Mouse (Mus musculus): ENCODE data around the gene Pou3f1. TPM values are rescaled to one million over a fixed set of nuclear protein-coding genes. Genes with fewer than 3 reads are reported as not detected.

Pou3f1 gene
- polyA plus RNA-seq, 1 experiment, result 12.8 TPM

- Histone ChIP-seq H3K27ac (ENCODE audit: insufficient read depth, low read length) (no peak within 1 kb of the TSS), H3K27me3 (ENCODE audit: control insufficient read depth, insufficient read depth, low read length, poor library complexity, severe bottlenecking) (no peaks in the 10 kb centered on the region), H3K9me3 (replicated peaks; ENCODE audit: control insufficient read depth, insufficient read depth, low read length, poor library complexity, severe bottlenecking) (no peaks in the 10 kb centered on the region), H3K9ac (ENCODE audit: low read depth, poor library complexity, severe bottlenecking) (peak within 1 kb of the TSS; percentile 58), H3K36me3 (ENCODE audit: control insufficient read depth, insufficient read depth, low read length, poor library complexity, severe bottlenecking) (no peaks in the 10 kb centered on the region), H3K4me1 (ENCODE audit: control insufficient read depth, insufficient read depth, low read length) (no peaks in the 10 kb centered on the region), H3K4me3 (ENCODE audit: low read depth, low read length) (peak within 1 kb of the TSS; percentile 94)
- TF ChIP-seq EP300 (IDR thresholded peaks at IDR 0.05; ENCODE audit: insufficient read depth, low read depth, low read length), result no peak
- no peak for TF ChIP-seq CTCF (IDR thresholded peaks at IDR 0.05; ENCODE audit: low read depth, low read length)
- TF ChIP-seq POLR2A (IDR thresholded peaks at IDR 0.05; ENCODE audit: insufficient read depth, low read length), result no peak
Observed at GRCm38 (mm10) chr4:124693135-124693894, 36.7 kb downstream of the Pou3f1 start, which contains the start of gene Utp11. TSS of gene Utp11 (minus strand) at chr4:124693600.

DNA sequence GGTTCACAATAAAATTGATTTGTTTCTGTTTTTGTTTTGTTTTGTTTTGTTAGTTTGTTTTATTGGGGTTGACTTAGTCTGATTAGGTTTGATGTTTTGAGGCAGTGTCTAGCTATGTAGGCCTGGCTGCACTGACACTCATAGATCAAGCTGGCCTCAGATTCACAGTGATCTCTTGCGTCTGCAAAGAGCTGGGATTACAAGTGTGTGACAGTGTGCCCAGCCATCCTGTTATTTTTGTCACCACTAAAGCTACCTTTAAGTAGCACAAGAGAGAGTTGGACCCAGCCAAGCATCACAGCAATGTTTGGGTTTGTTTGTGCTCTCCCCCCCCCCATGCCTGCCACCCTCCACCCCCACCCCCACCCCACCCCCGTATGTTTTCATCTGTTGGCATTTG, 38.0 kb downstream of the Pou3f1 start:
- Histone ChIP-seq H3K27me3 (ENCODE audit: control insufficient read depth, insufficient read depth, low read length, poor library complexity, severe bottlenecking) (no peaks in the 10 kb centered on the region), H3K36me3 (ENCODE audit: control insufficient read depth, insufficient read depth, low read length, poor library complexity, severe bottlenecking) (no peaks in the 10 kb centered on the region), H3K9me3 (replicated peaks; ENCODE audit: control insufficient read depth, insufficient read depth, low read length, poor library complexity, severe bottlenecking) (no peaks in the 10 kb centered on the region), H3K4me3 (ENCODE audit: low read depth, low read length) (no peak overlapping the region), H3K4me1 (ENCODE audit: control insufficient read depth, insufficient read depth, low read length) (peaks cover 1% of the 10 kb centered on the region), H3K27ac (ENCODE audit: insufficient read depth, low read length) (no peak overlapping the region), H3K9ac (ENCODE audit: low read depth, poor library complexity, severe bottlenecking) (no peak overlapping the region)
- TF ChIP-seq POLR2A (IDR thresholded peaks at IDR 0.05; ENCODE audit: insufficient read depth, low read length) (no peak), EP300 (IDR thresholded peaks at IDR 0.05; ENCODE audit: insufficient read depth, low read depth, low read length) (no peak), CTCF (IDR thresholded peaks at IDR 0.05; ENCODE audit: low read depth, low read length) (no peak)

DNA sequence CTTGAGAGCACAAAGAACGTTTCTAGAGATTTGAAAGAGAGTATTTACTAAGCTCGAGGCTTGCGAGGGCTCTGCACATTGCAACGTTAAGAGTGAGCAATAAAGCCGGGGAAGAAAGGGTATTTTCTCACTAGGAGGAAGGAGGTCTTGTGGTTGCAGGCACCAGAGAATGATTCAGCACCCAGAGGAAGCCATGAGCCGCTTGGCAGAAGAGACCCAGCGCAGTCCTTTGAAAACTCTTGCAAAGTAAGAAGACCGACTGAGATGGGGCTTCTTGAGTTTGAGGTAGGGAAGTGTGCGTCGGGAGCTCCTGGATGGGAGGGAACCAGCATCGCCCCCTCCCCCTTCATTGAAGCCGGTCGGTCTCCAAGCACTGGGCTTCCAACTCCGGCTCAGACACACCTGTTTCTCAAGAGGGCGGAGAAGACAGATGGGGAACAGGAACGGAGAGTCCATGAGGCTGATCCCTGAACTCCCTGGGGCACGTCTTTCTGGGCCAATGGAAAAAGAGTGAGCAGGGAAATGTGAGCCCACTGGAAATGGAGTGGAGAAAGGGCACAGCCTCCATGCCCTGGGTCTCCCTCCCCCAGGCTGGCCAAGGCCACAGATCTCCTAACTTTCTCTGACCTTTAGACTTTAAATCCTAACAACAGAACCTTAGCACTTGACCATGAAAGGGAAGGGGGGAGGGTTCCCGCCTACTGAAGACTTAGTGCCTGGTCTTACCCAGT, 39.3 kb downstream of the Pou3f1 start:
- no peaks in the 10 kb centered on the region for H3K9me3 ChIP-seq (replicated peaks; ENCODE audit: control insufficient read depth, insufficient read depth, low read length, poor library complexity, severe bottlenecking)
- H3K9ac ChIP-seq (ENCODE audit: low read depth, poor library complexity, severe bottlenecking), result peak overlapping the region; percentile 56
- H3K4me3 ChIP-seq (ENCODE audit: low read depth, low read length), result peak overlapping the region; percentile 17
- TF ChIP-seq POLR2A (IDR thresholded peaks at IDR 0.05; ENCODE audit: insufficient read depth, low read length), result no peak
- no peak for TF ChIP-seq EP300 (IDR thresholded peaks at IDR 0.05; ENCODE audit: insufficient read depth, low read depth, low read length)
- no peak for TF ChIP-seq CTCF (IDR thresholded peaks at IDR 0.05; ENCODE audit: low read depth, low read length)
- H3K36me3 ChIP-seq (ENCODE audit: control insufficient read depth, insufficient read depth, low read length, poor library complexity, severe bottlenecking), result no peaks in the 10 kb centered on the region
- H3K4me1 ChIP-seq (ENCODE audit: control insufficient read depth, insufficient read depth, low read length), result peaks cover 4% of the 10 kb centered on the region
- H3K27me3 ChIP-seq (ENCODE audit: control insufficient read depth, insufficient read depth, low read length, poor library complexity, severe bottlenecking), result no peaks in the 10 kb centered on the region
- H3K27ac ChIP-seq (ENCODE audit: insufficient read depth, low read length), result peak overlapping the region; percentile 18; the same call in 1 of the 2 replicates

- no peaks in the 10 kb centered on the region for H3K27me3 ChIP-seq (ENCODE audit: control insufficient read depth, insufficient read depth, low read length, poor library complexity, severe bottlenecking)
- H3K4me1 ChIP-seq (ENCODE audit: control insufficient read depth, insufficient read depth, low read length), result peaks cover 10% of the 10 kb centered on the region
- TF ChIP-seq EP300 (IDR thresholded peaks at IDR 0.05; ENCODE audit: insufficient read depth, low read depth, low read length), result no peak
- no peak for TF ChIP-seq CTCF (IDR thresholded peaks at IDR 0.05; ENCODE audit: low read depth, low read length)
- no peak for TF ChIP-seq POLR2A (IDR thresholded peaks at IDR 0.05; ENCODE audit: insufficient read depth, low read length)
- peak overlapping the region; percentile 7; the same call in 1 of the 2 replicates for H3K9ac ChIP-seq (ENCODE audit: low read depth, poor library complexity, severe bottlenecking)
- 0 out of 2 replicates have a peak overlapping the region, but pooled peaks have one; percentile 80 for H3K4me3 ChIP-seq (ENCODE audit: low read depth, low read length)
- peak overlapping the region; percentile 28; the same call in 1 of the 2 replicates for H3K27ac ChIP-seq (ENCODE audit: insufficient read depth, low read length)
- no peaks in the 10 kb centered on the region for H3K36me3 ChIP-seq (ENCODE audit: control insufficient read depth, insufficient read depth, low read length, poor library complexity, severe bottlenecking)
- no peaks in the 10 kb centered on the region for H3K9me3 ChIP-seq (replicated peaks; ENCODE audit: control insufficient read depth, insufficient read depth, low read length, poor library complexity, severe bottlenecking)
Observed at GRCm38 (mm10) chr4:124699791-124700190, 43.2 kb downstream of the Pou3f1 start.

DNA sequence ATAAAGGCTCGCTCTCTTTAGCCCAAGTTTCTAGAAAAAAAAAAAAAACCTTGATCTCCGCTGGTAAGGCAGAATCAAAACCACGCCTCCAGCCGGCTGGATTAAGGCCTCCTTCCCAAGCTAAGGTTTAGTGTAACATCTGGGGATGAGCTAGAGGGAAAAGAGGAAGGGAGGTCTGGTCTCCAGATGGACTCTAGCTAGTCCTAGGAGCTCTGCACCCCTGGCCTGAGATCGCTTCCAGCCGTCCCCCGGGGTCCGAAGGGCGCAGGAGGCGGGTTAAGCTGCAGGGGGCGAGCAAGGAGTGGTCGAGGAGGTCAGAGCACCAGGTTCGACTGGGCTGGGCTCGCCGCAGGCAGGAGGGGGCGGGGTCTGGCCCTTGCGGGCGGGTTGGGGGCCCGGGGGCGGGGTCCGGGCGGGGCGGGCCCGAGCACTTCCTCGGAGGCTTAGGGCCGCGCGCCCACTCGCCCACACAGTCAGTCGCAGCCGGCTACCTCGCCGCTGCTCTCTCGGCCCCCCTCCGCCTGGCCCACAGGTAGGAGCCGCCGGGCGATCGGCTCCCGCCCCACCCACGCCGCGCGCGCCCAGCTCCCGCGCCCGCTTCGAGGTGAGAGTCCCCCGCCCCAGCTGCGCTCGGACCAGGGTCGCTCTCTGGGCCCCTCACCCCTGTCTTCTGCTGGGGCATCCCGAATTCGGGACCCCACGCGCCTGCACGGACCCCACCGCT, 43.8 kb downstream of the Pou3f1 start, which contains the start of gene Fhl3:
TSS of gene Fhl3 (plus strand) at position 454 of the 724 bp plus-strand sequence.
- Histone ChIP-seq H3K36me3 (ENCODE audit: control insufficient read depth, insufficient read depth, low read length, poor library complexity, severe bottlenecking) (no peaks in the 10 kb centered on the region), H3K27ac (ENCODE audit: insufficient read depth, low read length) (peak within 1 kb of the TSS; percentile 28; the same call in 1 of the 2 replicates), H3K9me3 (replicated peaks; ENCODE audit: control insufficient read depth, insufficient read depth, low read length, poor library complexity, severe bottlenecking) (no peaks in the 10 kb centered on the region), H3K9ac (ENCODE audit: low read depth, poor library complexity, severe bottlenecking) (peak within 1 kb of the TSS; percentile 85), H3K27me3 (ENCODE audit: control insufficient read depth, insufficient read depth, low read length, poor library complexity, severe bottlenecking) (no peaks in the 10 kb centered on the region), H3K4me1 (ENCODE audit: control insufficient read depth, insufficient read depth, low read length) (peaks cover 10% of the 10 kb centered on the region), H3K4me3 (ENCODE audit: low read depth, low read length) (peak within 1 kb of the TSS; percentile 80)
- TF ChIP-seq EP300 (IDR thresholded peaks at IDR 0.05; ENCODE audit: insufficient read depth, low read depth, low read length) (0 out of 2 replicates have a peak, but pooled peaks have one; percentile 35), POLR2A (IDR thresholded peaks at IDR 0.05; ENCODE audit: insufficient read depth, low read length) (no peak)
